Mouse (Mus musculus) C2C12 (cell line): ENCODE data around the gene Sub1. TPM values are rescaled to one million over a fixed set of nuclear protein-coding genes. Genes with fewer than 3 reads are reported as not detected.
A peak's percentile ranks its signal among the peaks of the same experiment; 100 is the strongest.

Experiments used
- H3K27me3 ChIP-seq: one replicate; pipeline ENCODE4 v1.6.1; 2011; ENCODE audit not compliant: control insufficient read depth, insufficient read depth, insufficient read length
- H3K36me3 ChIP-seq: one replicate; pipeline ENCODE4 v1.6.1; 2011; ENCODE audit not compliant: control insufficient read depth, insufficient read depth
- H3K4me3 ChIP-seq: one replicate; pipeline ENCODE4 v1.5.1; 2011; ENCODE audit warnings: mild to moderate bottlenecking, control low read depth; ENCODE audit not compliant: poor library complexity, insufficient read depth, severe bottlenecking
- H3K79me2 ChIP-seq: one replicate; pipeline ENCODE4 v1.6.1; 2011; ENCODE audit not compliant: control insufficient read depth, insufficient read depth
- H3K79me3 ChIP-seq: one replicate; pipeline ENCODE4 v1.6.1; 2011; ENCODE audit warnings: low read depth, control low read depth
- H3ac ChIP-seq: one replicate; pipeline ENCODE3; 2011; ENCODE audit warnings: low read depth; ENCODE audit not compliant: control insufficient read depth, insufficient read length
- CEBPB ChIP-seq: IDR thresholded peaks from one replicate; pipeline ENCODE4 v1.6.1; 2011; ENCODE audit warnings: low read depth, mild to moderate bottlenecking, control low read depth, moderate library complexity
- CTCF ChIP-seq: IDR thresholded peaks from one replicate; pipeline ENCODE4 v1.5.1; 2011; ENCODE audit not compliant: control insufficient read depth, insufficient read depth, insufficient read length
- FOSL1 ChIP-seq: IDR thresholded peaks from one replicate; pipeline ENCODE4 v1.8.0; 2011; ENCODE audit warnings: mild to moderate bottlenecking, low read length; ENCODE audit not compliant: poor library complexity, insufficient read depth, severe bottlenecking
- MAX ChIP-seq: IDR thresholded peaks from one replicate; pipeline ENCODE4 v1.6.1; 2011; ENCODE audit warnings: mild to moderate bottlenecking, control low read depth
- MYOD1 ChIP-seq: IDR thresholded peaks from one replicate; pipeline ENCODE4 v1.6.1; 2011; ENCODE audit warnings: low read depth; ENCODE audit not compliant: control insufficient read depth, insufficient read length
- MYOG ChIP-seq: IDR thresholded peaks from one replicate; pipeline ENCODE4 v1.6.1; 2011; ENCODE audit not compliant: control insufficient read depth, insufficient read length; ENCODE audit errors: extremely low read depth
- USF1 ChIP-seq: IDR thresholded peaks from one replicate; pipeline ENCODE4 v1.6.1; 2011; ENCODE audit warnings: low read depth, mild to moderate bottlenecking, control low read depth, moderate library complexity
- polyA plus RNA-seq: library from polyadenylated mRNA; unstranded; fragments of >200 nt; fragmentation: generic; extraction: Trizol; gene quantifications from one replicate; pipeline ENCODE4 v1.2.1, GENCODE M21; 2012; ENCODE audit warnings: missing spikeins

Gene Sub1
- polyA plus RNA-seq, 1 experiment: 106 TPM

DNA sequence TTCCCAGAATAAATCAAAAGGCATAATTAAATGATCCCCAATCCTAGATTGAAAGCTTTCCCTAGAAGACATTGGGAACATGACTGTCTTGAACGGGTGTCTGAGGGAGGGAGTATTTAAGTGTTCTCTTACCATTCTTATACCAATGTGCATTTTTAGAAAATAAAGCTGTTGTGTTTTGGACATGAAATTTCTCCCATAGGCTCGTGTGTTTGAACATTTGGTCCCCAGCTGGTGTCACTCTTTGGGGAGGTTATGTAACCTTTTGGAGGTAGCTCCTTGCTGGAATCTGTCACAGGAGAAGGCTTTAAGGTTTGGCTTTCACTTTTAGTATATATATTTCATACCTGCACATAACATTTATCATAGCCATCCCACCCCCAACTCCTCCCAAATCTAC lies 18.6 kb downstream of the Sub1 start:
- Histone ChIP-seq H3K79me3 (no peaks in the 10 kb centered on the region), H3K27me3 (no peaks in the 10 kb centered on the region), H3K4me3 (no peak overlapping the region), H3K36me3 (peaks cover 48% of the 10 kb centered on the region), H3K79me2 (no peaks in the 10 kb centered on the region), H3ac (no peak overlapping the region)
- TF ChIP-seq CTCF: no peak
- TF ChIP-seq USF1: no peak
- no peak for TF ChIP-seq MYOG
- TF ChIP-seq FOSL1: no peak
- no peak for TF ChIP-seq MYOD1
- TF ChIP-seq CEBPB: no peak
- TF ChIP-seq MAX: no peak

DNA sequence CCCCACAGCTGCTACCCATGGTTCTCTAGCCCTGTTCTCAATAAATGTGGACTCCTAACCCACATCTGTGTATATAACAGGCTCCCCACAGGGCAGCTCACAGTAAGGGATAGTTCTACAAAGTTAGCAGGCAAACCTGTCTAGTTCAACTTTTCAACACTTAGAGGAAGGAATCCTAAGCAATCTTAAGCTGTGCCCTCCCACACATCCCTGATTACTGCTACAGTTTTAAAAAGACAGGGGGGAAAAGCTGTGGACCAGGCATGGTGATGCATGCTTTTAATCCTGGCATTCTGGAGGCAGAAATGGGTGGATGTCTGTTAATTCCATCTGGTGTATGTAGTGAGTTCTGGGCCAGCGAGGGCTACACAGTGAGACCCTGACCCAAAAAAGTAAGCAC lies 19.7 kb downstream of the Sub1 start:
- H3K27me3 ChIP-seq: no peaks in the 10 kb centered on the region
- no peak overlapping the region for H3K4me3 ChIP-seq
- H3K79me3 ChIP-seq: no peaks in the 10 kb centered on the region
- no peak for TF ChIP-seq MAX
- TF ChIP-seq USF1: no peak
- no peak for TF ChIP-seq MYOD1
- TF ChIP-seq CEBPB: no peak
- TF ChIP-seq FOSL1: no peak
- H3ac ChIP-seq: no peak overlapping the region
- H3K36me3 ChIP-seq: peaks cover 37% of the 10 kb centered on the region
- no peaks in the 10 kb centered on the region for H3K79me2 ChIP-seq

DNA sequence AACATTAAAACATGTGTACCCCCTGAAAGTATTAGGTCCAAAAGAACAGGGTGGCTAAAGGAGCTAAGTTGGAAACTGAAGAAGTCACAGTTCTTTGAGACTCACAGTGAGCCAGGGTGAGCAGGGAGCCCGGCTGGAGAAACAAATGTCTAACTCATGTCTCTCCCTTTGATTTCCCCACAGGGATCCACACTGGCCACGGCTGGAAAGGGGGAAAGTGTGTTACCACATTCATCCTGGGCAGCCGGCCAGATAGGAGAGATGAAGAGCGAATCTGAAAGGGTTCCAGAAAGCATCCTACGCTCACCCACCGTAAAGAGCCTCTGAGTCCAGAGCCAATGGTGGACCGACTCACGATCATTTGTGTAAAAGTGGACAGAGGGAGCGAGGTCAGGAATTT lies 20.9 kb downstream of the Sub1 start:
- peaks cover 26% of the 10 kb centered on the region for H3K36me3 ChIP-seq
- H3K79me3 ChIP-seq: no peaks in the 10 kb centered on the region
- H3K4me3 ChIP-seq: no peak overlapping the region
- no peaks in the 10 kb centered on the region for H3K27me3 ChIP-seq
- no peak overlapping the region for H3ac ChIP-seq
- no peaks in the 10 kb centered on the region for H3K79me2 ChIP-seq
- TF ChIP-seq USF1 (no peak), CEBPB (no peak), MYOD1 (no peak), FOSL1 (no peak), MAX (no peak), MYOG (no peak), CTCF (no peak)

DNA sequence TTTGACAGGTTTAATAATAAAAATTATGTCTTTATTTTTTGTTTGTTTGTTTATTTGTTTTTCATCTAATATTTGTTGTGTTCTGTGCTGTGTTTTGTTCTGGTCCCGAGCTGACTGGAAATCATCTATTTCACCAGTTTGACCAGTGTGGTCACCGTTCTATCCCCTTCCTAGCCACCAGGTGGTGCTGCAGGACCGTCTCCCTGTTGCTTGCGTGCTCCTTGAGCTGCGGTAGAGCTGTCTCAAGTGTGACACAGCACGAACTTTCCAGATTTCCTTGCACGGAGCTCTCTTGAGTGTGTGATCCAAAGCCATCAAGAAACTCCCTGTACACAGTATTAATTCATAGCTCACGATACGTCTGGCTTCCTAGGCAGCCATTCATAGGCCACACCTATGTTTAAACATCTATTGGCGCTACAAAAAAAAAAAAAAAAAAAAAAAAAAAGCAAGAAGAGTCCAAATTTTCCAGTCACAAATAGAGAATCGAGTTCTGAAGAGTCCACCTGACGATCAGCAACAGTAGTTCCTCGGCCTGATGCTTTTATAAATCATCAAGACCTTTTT lies 24.8 kb downstream of the Sub1 start:
- Histone ChIP-seq H3K27me3 (no peaks in the 10 kb centered on the region), H3K4me3 (no peak overlapping the region), H3ac (no peak overlapping the region), H3K36me3 (no peaks in the 10 kb centered on the region), H3K79me2 (no peaks in the 10 kb centered on the region), H3K79me3 (no peaks in the 10 kb centered on the region)
- TF ChIP-seq MAX (no peak), CTCF (peak; percentile 96)

DNA sequence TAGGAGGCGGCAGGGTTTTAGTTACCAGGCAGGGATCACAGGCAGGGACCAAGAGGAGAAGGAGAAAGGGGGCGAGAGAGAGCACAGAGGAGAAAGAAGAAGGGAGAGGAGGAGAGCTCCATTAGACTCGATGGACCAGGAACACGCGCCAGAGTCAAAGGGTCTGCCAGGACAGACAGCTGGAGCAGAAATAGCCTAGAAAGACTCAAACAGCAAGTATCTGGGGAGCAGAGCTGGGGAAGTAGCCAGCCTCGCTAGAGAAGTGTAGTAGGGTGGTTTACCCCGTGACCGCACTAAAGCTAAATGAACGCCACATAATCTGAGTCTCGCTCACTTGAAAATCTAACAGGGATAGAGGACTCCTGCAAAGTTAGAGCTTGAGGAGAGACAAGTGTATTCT lies 26.2 kb downstream of the Sub1 start:
- no peaks in the 10 kb centered on the region for H3K79me3 ChIP-seq
- no peak overlapping the region for H3K4me3 ChIP-seq
- no peaks in the 10 kb centered on the region for H3K27me3 ChIP-seq
- H3K79me2 ChIP-seq: no peaks in the 10 kb centered on the region
- H3ac ChIP-seq: no peak overlapping the region
- TF ChIP-seq MAX: no peak
- no peak for TF ChIP-seq FOSL1
- TF ChIP-seq MYOG: no peak
- TF ChIP-seq CTCF: no peak
- no peak for TF ChIP-seq USF1
- TF ChIP-seq CEBPB: no peak
- TF ChIP-seq MYOD1: no peak
- no peaks in the 10 kb centered on the region for H3K36me3 ChIP-seq

DNA sequence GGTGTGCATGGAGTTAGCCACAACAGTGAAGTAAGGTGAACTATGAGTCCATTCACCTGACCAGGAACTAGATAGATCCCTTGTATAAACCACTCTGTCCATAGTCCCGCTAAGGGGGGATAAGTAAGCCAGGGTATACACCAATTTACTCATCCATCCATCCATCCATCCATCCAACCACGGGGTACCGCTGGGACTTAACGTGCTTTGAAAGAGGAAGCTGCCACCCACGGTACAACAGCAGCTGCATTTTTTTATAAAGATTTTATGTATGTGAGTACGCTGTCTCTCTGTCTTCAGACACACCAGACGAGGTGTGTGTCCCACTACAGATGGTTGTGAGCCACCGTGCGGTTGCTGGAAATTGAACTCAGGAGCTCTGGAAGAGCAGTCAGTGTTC lies 27.9 kb downstream of the Sub1 start:
- no peak for TF ChIP-seq CTCF
- no peak for TF ChIP-seq MAX
- no peak for TF ChIP-seq USF1
- TF ChIP-seq MYOG: no peak
- no peak for TF ChIP-seq CEBPB
- TF ChIP-seq FOSL1: no peak
- no peak for TF ChIP-seq MYOD1

More for the DNA sequence above, 27.9 kb downstream of the Sub1 start:
- Histone ChIP-seq H3K36me3 (no peaks in the 10 kb centered on the region), H3K27me3 (no peaks in the 10 kb centered on the region), H3K79me3 (no peaks in the 10 kb centered on the region), H3ac (no peak overlapping the region), H3K4me3 (no peak overlapping the region), H3K79me2 (no peaks in the 10 kb centered on the region)
